Mouse (Mus musculus): ENCODE measurements around the gene Dennd6b.

The Dennd6b gene

GRCm38 (mm10) chr15:89196313-89196706 lies at the start of gene Dennd6b:
Dennd6b (minus strand) TSS chr15:89196496.
- in situ Hi-C loops (cut with MboI; ENCODE audit: unreplicated experiment in 2 of 2) = no loop called here

DNA sequence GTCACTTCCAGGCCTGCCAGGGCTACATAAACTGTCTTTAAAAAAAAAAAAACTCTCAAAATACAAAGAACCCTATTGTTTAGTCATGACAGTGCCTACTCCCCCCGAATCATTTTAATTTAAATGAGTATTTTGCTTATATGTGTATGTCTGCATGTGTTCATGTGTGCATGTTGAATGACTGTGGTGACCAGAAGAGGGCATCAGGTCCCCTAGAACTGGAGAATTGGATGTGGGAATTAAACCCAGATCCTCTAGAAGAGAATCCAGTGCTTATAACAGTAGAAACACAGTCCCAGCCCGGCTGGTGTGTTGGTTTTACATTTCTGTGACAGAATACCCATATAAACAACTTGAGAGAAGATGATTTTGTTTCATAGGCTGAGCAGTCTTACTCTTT lies 44.7 kb upstream of the Dennd6b start:
- in situ Hi-C loops (cut with MboI; ENCODE audit: unreplicated experiment in 2 of 2) = loop anchor here (5.0 to 10.0 kb wide), 2 partner anchors 134 to 136 kb away; partner anchors contain the start of genes Odf3b (in 2 of the 2), Tymp (in 2 of the 2) and Sco2 (in 1 of the 2)

GRCm38 (mm10) chr15:89239751-89240392 lies 43.6 kb upstream of the Dennd6b start:
- in situ Hi-C loops (cut with MboI; ENCODE audit: unreplicated experiment in 2 of 2) = loop anchor here (5.0 to 10.0 kb wide), 2 partner anchors 135 to 137 kb away; partner anchors contain the start of genes Odf3b (in 2 of the 2), Tymp (in 2 of the 2) and Sco2 (in 1 of the 2)

- in situ Hi-C loops (cut with MboI; ENCODE audit: unreplicated experiment in 2 of 2) = no loop called here
Measured at GRCm38 (mm10) chr15:89234052-89234451, 37.8 kb upstream of the Dennd6b start.

GRCm38 (mm10) chr15:89233586-89233985 lies 37.3 kb upstream of the Dennd6b start:
- in situ Hi-C loops (cut with MboI; ENCODE audit: unreplicated experiment in 2 of 2) = no loop called here

DNA sequence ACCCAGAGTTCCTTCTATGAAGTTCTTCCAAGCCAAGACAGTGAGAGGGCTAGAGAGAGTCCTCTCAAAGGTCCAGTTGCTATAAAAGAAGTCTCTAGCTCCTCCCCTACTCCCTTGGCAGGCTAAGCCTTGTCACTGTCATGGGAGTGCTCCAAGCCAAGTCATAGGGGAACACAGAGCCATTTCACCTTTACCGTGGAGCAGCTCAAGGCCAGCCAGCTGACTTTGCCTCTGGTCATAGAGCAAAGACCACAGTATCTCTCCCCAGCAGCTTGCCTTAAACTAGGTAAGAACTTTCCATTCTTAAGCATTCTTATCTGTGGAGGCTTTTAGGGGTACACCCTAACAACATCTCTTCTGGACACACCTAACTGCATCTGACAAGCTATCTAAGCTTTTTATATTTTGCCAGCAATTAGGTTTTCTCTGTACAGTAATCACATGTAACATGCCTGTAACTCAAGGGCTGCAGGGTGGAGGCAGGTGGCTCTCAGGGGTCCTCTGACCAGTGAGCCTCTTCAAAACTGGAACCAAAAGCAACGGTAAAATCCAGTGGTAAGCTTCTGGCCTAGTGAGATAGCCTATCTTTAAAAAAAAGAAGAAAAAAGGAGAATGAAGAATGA lies 19.4 kb upstream of the Dennd6b start:
- in situ Hi-C loops (cut with MboI; ENCODE audit: unreplicated experiment in 2 of 2) = loop anchor here (10.0 to 25.0 kb wide), 3 partner anchors 103 to 378 kb away; partner anchors contain the start of genes Tubgcp6 (in 2 of the 2), Lmf2 (in 1 of the 2) and Ncaph2 (in 1 of the 2)

GRCm38 (mm10) chr15:89214953-89215352 lies 18.7 kb upstream of the Dennd6b start:
- in situ Hi-C loops (cut with MboI; ENCODE audit: unreplicated experiment in 2 of 2) = loop anchor here (5.0 to 25.0 kb wide), 4 partner anchors 103 to 378 kb away; partner anchors contain the start of genes Tubgcp6 (in 2 of the 2), Lmf2 (in 1 of the 2), Ncaph2 (in 1 of the 2) and Sco2 (in 1 of the 2)

GRCm38 (mm10) chr15:89213517-89213916 lies 17.2 kb upstream of the Dennd6b start:
- in situ Hi-C loops (cut with MboI; ENCODE audit: unreplicated experiment in 2 of 2) = loop anchor here (5.0 to 25.0 kb wide), 4 partner anchors 101 to 376 kb away; partner anchors contain the start of genes Tubgcp6 (in 2 of the 2), Lmf2 (in 1 of the 2), Ncaph2 (in 1 of the 2) and Sco2 (in 1 of the 2)

DNA sequence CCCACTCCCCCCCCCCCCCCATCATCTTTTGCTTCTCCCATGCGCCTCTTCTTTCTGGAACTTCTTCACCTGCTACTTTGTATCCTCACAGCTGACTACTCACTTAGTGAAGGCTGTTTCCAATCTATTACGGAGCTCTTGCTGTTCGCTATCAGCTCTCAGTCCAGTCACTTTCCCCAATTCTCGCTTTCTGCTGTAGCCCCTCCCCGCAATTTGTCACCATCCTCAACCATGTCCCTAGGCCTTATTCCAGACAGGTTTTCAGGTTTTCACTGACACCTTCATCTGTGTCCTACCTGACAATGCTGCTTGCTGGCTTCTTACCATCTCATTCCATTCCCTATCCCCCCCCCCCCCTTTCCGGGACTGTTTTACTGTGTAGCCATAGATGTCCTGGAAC lies 16.2 kb upstream of the Dennd6b start:
- in situ Hi-C loops (cut with MboI; ENCODE audit: unreplicated experiment in 2 of 2) = loop anchor here (5.0 to 25.0 kb wide), 4 partner anchors 100 to 375 kb away; partner anchors contain the start of genes Tubgcp6 (in 2 of the 2), Lmf2 (in 1 of the 2), Ncaph2 (in 1 of the 2) and Sco2 (in 1 of the 2)

GRCm38 (mm10) chr15:89211716-89212461 lies 15.6 kb upstream of the Dennd6b start:
- in situ Hi-C loops (cut with MboI; ENCODE audit: unreplicated experiment in 2 of 2) = loop anchor here (5.0 to 25.0 kb wide), 4 partner anchors 100 to 375 kb away; partner anchors contain the start of genes Tubgcp6 (in 2 of the 2), Lmf2 (in 1 of the 2), Ncaph2 (in 1 of the 2) and Sco2 (in 1 of the 2)

GRCm38 (mm10) chr15:89210915-89211715 lies 14.8 kb upstream of the Dennd6b start, which contains the start of gene Ppp6r2:
Ppp6r2 (plus strand) TSS chr15:89211553.
- in situ Hi-C loops (cut with MboI; ENCODE audit: unreplicated experiment in 2 of 2) = loop anchor here (5.0 to 25.0 kb wide), 4 partner anchors 99 to 374 kb away; partner anchors contain the start of genes Tubgcp6 (in 2 of the 2), Lmf2 (in 1 of the 2), Ncaph2 (in 1 of the 2) and Sco2 (in 1 of the 2)

- in situ Hi-C loops (cut with MboI; ENCODE audit: unreplicated experiment in 2 of 2) = loop anchor here (5.0 to 25.0 kb wide), 5 partner anchors 53 to 373 kb away; partner anchors contain the start of genes Tubgcp6 (in 2 of the 2), Lmf2 (in 1 of the 2), Ncaph2 (in 1 of the 2) and Sco2 (in 1 of the 2)
Measured at GRCm38 (mm10) chr15:89209886-89210761, 13.8 kb upstream of the Dennd6b start.

DNA sequence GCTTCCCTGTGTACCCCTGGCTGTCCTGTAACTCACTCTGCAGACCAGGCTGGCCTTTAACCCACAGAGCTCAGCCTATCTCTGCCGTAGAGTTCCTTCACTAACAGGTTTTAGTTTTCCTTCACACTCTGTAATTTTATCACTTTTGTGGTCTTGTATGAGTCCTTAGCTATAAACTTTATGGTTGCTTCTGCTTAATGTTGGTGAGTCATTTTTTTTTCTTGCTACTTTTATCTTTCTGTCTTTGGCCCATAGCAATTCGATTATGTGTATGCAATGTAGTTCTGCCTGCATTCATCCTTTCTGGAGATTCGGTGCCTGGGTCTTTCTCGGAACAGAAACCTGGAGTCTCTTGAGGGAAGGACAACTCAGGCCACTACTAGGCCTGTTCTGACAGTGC lies 11.2 kb upstream of the Dennd6b start:
- in situ Hi-C loops (cut with MboI; ENCODE audit: unreplicated experiment in 2 of 2) = loop anchor here (5.0 to 25.0 kb wide), 3 partner anchors 50 to 370 kb away; partner anchors contain the start of gene Tubgcp6 (in 2 of the 2)

- in situ Hi-C loops (cut with MboI; ENCODE audit: unreplicated experiment in 2 of 2) = no loop called here
Measured at GRCm38 (mm10) chr15:89197056-89197455, 760 bp upstream of the Dennd6b start.

GRCm38 (mm10) chr15:89195690-89196312 lies 495 bp downstream of the Dennd6b start:
- in situ Hi-C loops (cut with MboI; ENCODE audit: unreplicated experiment in 2 of 2) = no loop called here

DNA sequence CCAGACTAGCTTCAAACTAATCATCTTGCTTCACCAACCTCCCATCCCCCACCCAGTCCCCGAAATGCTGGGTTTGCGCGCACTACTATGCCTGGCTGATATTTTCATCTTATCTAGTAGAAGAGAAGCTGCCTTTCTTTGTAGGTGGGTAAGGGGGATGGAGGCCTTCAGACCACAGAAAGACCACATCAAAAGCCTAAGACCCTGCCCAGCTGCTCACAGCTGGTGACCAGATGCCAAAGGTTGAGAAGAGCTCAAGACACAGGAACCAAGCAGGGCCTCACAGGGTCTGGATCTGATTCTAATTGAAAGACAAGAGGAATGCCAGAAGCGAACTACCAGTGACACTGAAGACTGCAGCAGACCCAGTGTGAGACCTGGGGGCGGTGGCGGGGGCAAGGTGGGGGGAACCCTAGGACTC lies 1.0 kb downstream of the Dennd6b start:
- in situ Hi-C loops (cut with MboI; ENCODE audit: unreplicated experiment in 2 of 2) = no loop called here

- in situ Hi-C loops (cut with MboI; ENCODE audit: unreplicated experiment in 2 of 2) = no loop called here
Measured at GRCm38 (mm10) chr15:89184937-89185227, 11.4 kb downstream of the Dennd6b start.
